Mouse (Mus musculus): ENCODE results near the gene Cfap206. TPM values are rescaled to one million over a fixed set of nuclear protein-coding genes. Genes with fewer than 3 reads are reported as not detected.

Cfap206 gene
- not detected in 2 replicates for polyA plus RNA-seq (2012)

GRCm38 (mm10) chr4:34729851-34730341, at the start of gene Cfap206:
Cfap206 (minus strand) TSS chr4:34730206.

DNA sequence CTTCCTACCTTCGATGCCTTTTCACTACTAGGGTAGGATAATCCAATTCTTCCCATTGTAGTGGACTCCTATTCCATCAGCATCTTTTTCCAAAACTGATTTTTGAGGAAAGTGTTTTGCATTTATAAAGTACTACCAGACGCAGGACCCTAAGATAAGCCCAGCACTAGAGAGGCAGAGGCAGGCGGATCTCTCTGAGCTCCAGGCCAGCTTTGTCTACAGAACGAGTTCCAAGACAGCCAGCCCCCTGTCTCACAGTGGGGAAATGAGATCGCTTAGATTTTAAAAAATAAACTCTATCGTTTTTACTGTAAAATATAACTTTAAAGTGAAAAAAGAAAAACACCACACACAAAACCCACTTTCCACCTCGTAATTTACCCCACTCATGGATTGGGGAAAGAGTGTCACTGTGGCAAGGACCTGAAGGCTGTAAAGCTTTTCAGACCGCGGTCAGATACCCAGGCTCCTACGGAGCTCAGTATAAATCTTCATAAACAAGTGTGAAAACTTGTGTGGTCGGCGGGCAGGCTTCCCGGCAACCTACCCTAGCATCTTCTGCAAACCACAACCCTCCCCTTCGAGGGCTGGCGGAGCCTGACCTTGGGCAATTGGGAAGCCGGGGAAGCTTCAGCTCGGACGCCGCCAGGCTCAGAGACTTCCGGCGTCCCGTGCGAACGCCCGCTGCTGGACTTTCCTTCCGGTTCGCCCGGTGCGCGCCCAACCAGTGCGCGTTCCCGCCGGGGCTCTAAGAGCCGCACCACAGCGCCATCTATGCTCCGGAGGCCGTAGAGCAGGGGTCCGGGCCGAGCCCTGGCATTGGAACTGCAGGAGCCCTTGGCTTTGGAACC, 47.9 kb upstream of the Cfap206 start, which contains the start of gene Smim8:
Smim8 (minus strand) TSS at position 747 of the 851 bp plus-strand sequence.

DNA sequence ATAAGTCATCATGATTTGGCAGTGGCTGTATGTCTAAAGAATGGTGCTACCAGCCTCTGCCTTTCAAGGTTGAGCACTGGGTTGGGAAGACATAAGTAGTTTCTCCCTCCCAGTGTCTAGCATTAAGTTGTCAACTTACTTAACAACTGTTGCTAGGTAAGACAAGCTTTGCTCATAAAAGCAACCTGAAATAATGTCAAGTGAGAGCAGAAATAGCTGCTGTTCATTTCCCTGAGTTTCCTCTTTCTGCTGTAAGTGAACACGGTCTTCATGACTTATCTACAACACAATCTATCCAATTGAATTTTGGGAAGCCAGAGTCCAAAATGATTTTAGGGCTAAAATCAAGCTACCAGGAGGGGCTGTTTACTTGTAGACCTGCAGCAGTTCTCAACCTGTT, 26.2 kb upstream of the Cfap206 start, which contains the start of gene Gm136:
Gm136 (minus strand) TSS at position 101 of the 400 bp plus-strand sequence.

DNA sequence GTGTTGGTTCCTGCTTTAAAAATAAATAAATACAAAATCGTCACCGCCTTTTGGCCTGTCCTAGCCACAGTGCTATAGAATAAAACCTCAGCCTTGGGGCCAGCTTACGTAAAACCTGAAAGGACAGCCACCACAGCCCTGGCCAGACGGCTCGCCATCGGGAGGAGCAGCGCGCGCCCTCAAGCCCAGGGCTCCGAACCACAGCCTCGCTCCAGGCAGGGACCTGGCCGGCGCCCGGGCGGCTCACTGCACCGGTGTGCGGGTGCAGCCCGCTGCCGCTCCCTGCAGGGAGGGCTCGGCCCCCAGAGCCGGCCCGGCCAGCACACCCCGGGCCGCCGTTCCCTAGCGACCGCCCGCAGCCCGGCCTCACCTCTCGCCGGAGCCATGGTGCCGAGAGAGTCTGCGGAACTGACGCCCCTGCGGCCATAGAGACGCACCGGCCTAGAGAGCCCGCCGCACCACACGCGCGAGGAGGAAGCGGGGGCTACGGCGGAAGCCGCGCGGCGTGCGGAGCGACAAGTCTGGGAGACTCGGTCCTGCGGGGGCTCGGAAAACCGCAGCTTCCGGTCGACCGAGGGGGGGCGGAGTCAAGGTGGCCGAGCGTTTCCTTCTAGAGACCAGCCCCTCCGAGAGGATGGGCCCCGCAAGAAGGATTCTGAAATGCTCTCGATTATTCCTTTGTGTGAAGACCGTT, 43.0 kb downstream of the Cfap206 start, which contains the start of gene Slc35a1:
Slc35a1 (minus strand) TSS at position 565 of the 694 bp plus-strand sequence.

Other genes with a start within 250 kb of the Cfap206 start
- gene Akirin2, start 179.3 kb downstream of the Cfap206 start, polyA plus RNA-seq (2012) = 55.9 and 56.0 TPM in 2 replicates
- 4.7 TPM in 2 replicates for gene Orc3, start 115.3 kb downstream of the Cfap206 start, polyA plus RNA-seq (2012)
- 2.7 and 6.2 TPM in 2 replicates for gene Rars2, start 115.2 kb downstream of the Cfap206 start, polyA plus RNA-seq (2012)
- gene Slc35a1, start 42.8 kb downstream of the Cfap206 start, polyA plus RNA-seq (2012) = 1.2 and 1.5 TPM in 2 replicates
- gene Gm136, start 26.1 kb upstream of the Cfap206 start, polyA plus RNA-seq (2012) = not detected in 2 replicates
- gene Smim8, start 48.2 kb upstream of the Cfap206 start, polyA plus RNA-seq (2012) = 7.5 and 8.0 TPM in 2 replicates
- 1.1 and 1.6 TPM in 2 replicates for gene Zfp292, start 152.8 kb upstream of the Cfap206 start, polyA plus RNA-seq (2012)
- gene Cga, start 163.6 kb upstream of the Cfap206 start, polyA plus RNA-seq (2012) = not detected in 2 replicates